Mouse (Mus musculus): ENCODE data around the gene Smim24. TPM values are rescaled to one million over a fixed set of nuclear protein-coding genes. Genes with fewer than 3 reads are reported as not detected.

Smim24 gene
- total RNA-seq, 2 experiments from 2014 or later = 1.2 to 1.6 TPM

- no peak for DNase-seq
These were observed 15.5 kb downstream of the Smim24 start for GRCm38 (mm10) chr10:81408424-81408729.

- peak; percentile 92 for DNase-seq
These were observed 16.0 kb downstream of the Smim24 start for GRCm38 (mm10) chr10:81408871-81409291.

GRCm38 (mm10) chr10:81409330-81409729, 16.5 kb downstream of the Smim24 start:
- no peak for DNase-seq

GRCm38 (mm10) chr10:81410350-81410749, 17.5 kb downstream of the Smim24 start:
- DNase-seq = no peak

- peak; percentile 54 for DNase-seq
These were observed 18.1 kb downstream of the Smim24 start for GRCm38 (mm10) chr10:81410981-81411380.

GRCm38 (mm10) chr10:81411471-81412400, 18.9 kb downstream of the Smim24 start:
- peak; percentile 93 for DNase-seq

GRCm38 (mm10) chr10:81412586-81413309, 19.9 kb downstream of the Smim24 start:
- no peak for DNase-seq

- peak; percentile 93 for DNase-seq
These were observed 20.7 kb downstream of the Smim24 start for GRCm38 (mm10) chr10:81413310-81414261.

- peak; percentile 64 for DNase-seq
These were observed 21.8 kb downstream of the Smim24 start for GRCm38 (mm10) chr10:81414682-81415081.

GRCm38 (mm10) chr10:81415146-81415545, 22.3 kb downstream of the Smim24 start:
- DNase-seq = no peak

- DNase-seq = no peak
These were observed 22.9 kb downstream of the Smim24 start for GRCm38 (mm10) chr10:81415549-81416310.

GRCm38 (mm10) chr10:81416581-81417226, 23.9 kb downstream of the Smim24 start:
- peak; percentile 92 for DNase-seq

- DNase-seq = no peak
These were observed 24.7 kb downstream of the Smim24 start for GRCm38 (mm10) chr10:81417227-81418215.

- no peak for DNase-seq
These were observed 25.6 kb downstream of the Smim24 start for GRCm38 (mm10) chr10:81418216-81419070.

GRCm38 (mm10) chr10:81419111-81419928, 26.5 kb downstream of the Smim24 start:
- peak; percentile 22 for DNase-seq

- peak; percentile 71 for DNase-seq
These were observed 27.4 kb downstream of the Smim24 start for GRCm38 (mm10) chr10:81420191-81420767.

Data from adrenal gland, postnatal 10 days (tissue).